Mouse (Mus musculus) inflammation-experienced regulatory T-cells (primary cell): ENCODE results near the gene Krt19. TPM values are rescaled to one million over a fixed set of nuclear protein-coding genes. Genes with fewer than 3 reads are reported as not detected.

Experiments
- polyA plus RNA-seq, 2 experiments: library from polyadenylated mRNA; unstranded; fragments of 100-300 nt; shearing (Covaris generic); gene quantifications; one replicate each; pipeline ENCODE4 v1.2.1; 2017

Gene Krt19
- under 1 TPM; 0.33 to 0.70 TPM for polyA plus RNA-seq

GRCm38 (mm10) chr11:100148615-100149330 is at the start of gene Krt19:
TSS of gene Krt19 (minus strand) at chr11:100148665.

GRCm38 (mm10) chr11:100192992-100193391 is 44.5 kb upstream of the Krt19 start, which contains the start of gene Krt9:
TSS of gene Krt9 (minus strand) at chr11:100193246.

GRCm38 (mm10) chr11:100135731-100136130 is 12.7 kb downstream of the Krt19 start, which contains the start of gene Krt15:
TSS of gene Krt15 (minus strand) at chr11:100135928.

GRCm38 (mm10) chr11:100121466-100121865 is 27.0 kb downstream of the Krt19 start, which contains the start of gene Krt13:
TSS of gene Krt13 (minus strand) at chr11:100121566.

GRCm38 (mm10) chr11:100105576-100106122 is 42.8 kb downstream of the Krt19 start, which contains the start of gene Krt36:
TSS of gene Krt36 (minus strand) at chr11:100105626.

GRCm38 (mm10) chr11:100096141-100096540 is 52.3 kb downstream of the Krt19 start, which contains the start of gene Krt35:
TSS of gene Krt35 (minus strand) at chr11:100096241.

Other genes starting within 250 kb of the Krt19 start
- not detected for gene Krtap31-1, start 240.7 kb downstream of the Krt19 start, polyA plus RNA-seq
- gene Gm11565, start 233.9 kb downstream of the Krt19 start, polyA plus RNA-seq, result not detected
- gene Krtap31-2, start 212.4 kb downstream of the Krt19 start, polyA plus RNA-seq, result not detected
- gene Krtap9-5, start 200.2 kb downstream of the Krt19 start, polyA plus RNA-seq, result not detected
- gene Krtap29-1, start 169.6 kb downstream of the Krt19 start, polyA plus RNA-seq, result not detected
- gene Krtap16-1, start 162.1 kb downstream of the Krt19 start, polyA plus RNA-seq, result not detected
- not detected for gene Krtap17-1, start 154.7 kb downstream of the Krt19 start, polyA plus RNA-seq
- gene Krt33a, start 132.5 kb downstream of the Krt19 start, polyA plus RNA-seq, result not detected
- gene Krt33b, start 118.8 kb downstream of the Krt19 start, polyA plus RNA-seq, result not detected
- gene Krt34, start 107.1 kb downstream of the Krt19 start, polyA plus RNA-seq, result under 1 TPM in 1 of 2 experiments, not detected in 1; 0.92 TPM
- under 1 TPM; 0.19 to 0.24 TPM for gene Krt31, start 98.1 kb downstream of the Krt19 start, polyA plus RNA-seq
- gene Krt32, start 60.4 kb downstream of the Krt19 start, polyA plus RNA-seq, result not detected
- gene Krt35, start 52.4 kb downstream of the Krt19 start, polyA plus RNA-seq, result under 1 TPM in 1 of 2 experiments, not detected in 1; 0.27 TPM
- gene Krt36, start 43.0 kb downstream of the Krt19 start, polyA plus RNA-seq, result under 1 TPM; 0.34 to 0.44 TPM
- under 1 TPM in 1 of 2 experiments, not detected in 1; 0.22 TPM for gene Krt13, start 27.1 kb downstream of the Krt19 start, polyA plus RNA-seq
- gene Krt15, start 12.7 kb downstream of the Krt19 start, polyA plus RNA-seq, result under 1 TPM in 1 of 2 experiments, not detected in 1; 0.71 TPM
- gene Krt9, start 44.6 kb upstream of the Krt19 start, polyA plus RNA-seq, result under 1 TPM in 1 of 2 experiments, not detected in 1; 0.21 TPM
- gene Krt14, start 58.9 kb upstream of the Krt19 start, polyA plus RNA-seq, result not detected
- 1 to 10 TPM in 1 of 2 experiments, not detected in 1; 1.3 TPM for gene Krt16, start 100.2 kb upstream of the Krt19 start, polyA plus RNA-seq
- 1 to 10 TPM; 1.3 to 2.5 TPM for gene Krt17, start 112.4 kb upstream of the Krt19 start, polyA plus RNA-seq
- not detected for gene Krt42, start 121.2 kb upstream of the Krt19 start, polyA plus RNA-seq
- gene Eif1, start 171.2 kb upstream of the Krt19 start, polyA plus RNA-seq, result 1,000 to 10,000 TPM; 2,499 to 2,744 TPM
- gene Gast, start 185.7 kb upstream of the Krt19 start, polyA plus RNA-seq, result not detected
- 1 to 10 TPM; 2.2 to 3.5 TPM for gene Hap1, start 207.5 kb upstream of the Krt19 start, polyA plus RNA-seq
- gene Jup, start 249.1 kb upstream of the Krt19 start, polyA plus RNA-seq, result 1 to 10 TPM; 3.0 to 3.8 TPM